Mouse (Mus musculus) MEL-GATA-1-ER (cell line): ENCODE data around the gene Ice2.

Experiments used
- DNase-seq: peaks from one replicate; pipeline ENCODE4 v3.0.0-alpha.2; 2012; ENCODE audit warnings: low read depth; ENCODE audit errors: extremely low read depth

Ice2 gene

GRCm38 (mm10) chr9:69458982-69459381 lies 61.3 kb downstream of the Ice2 start:
- DNase-seq = no peak

DNA sequence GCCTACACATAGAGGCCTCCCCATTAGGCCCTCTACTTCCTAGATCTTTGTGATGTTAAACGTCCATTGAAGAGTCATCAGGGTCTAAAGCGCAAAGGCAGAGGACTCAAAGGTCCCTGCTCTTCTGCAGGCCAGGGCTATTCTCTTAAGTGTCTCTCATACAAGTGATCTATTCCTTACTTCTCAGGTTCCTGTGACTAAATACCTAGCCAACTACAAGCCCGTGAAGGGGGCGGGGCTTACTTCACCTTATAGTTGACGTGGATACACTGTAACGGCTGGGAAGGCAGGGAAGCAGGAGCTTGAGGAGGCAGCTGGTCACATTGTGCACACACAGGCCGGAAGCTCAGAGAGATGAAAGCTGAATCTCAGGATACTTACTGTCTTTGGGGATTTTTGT lies 62.2 kb downstream of the Ice2 start:
- DNase-seq = no peak

DNA sequence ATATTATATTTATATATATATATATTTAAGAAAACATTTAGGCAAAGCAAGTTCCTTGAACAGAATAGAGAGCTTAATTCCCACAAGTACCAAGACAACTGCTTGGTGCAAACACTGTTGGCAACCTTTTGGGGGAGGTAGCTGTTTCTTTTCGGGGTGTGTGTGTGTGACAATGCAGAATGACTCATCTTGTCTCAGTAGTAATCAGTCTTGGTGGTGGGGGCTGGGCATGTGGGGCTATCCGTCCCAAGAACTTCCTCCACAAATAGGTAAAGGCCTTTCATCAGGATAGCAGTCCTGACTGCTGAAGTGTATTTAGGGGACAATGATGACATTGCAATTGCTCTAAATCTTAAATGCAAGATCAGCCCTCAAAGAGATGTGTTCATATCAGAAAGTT lies 65.3 kb downstream of the Ice2 start:
- DNase-seq = no peak

- DNase-seq = no peak
Observed at GRCm38 (mm10) chr9:69464109-69464756, 66.5 kb downstream of the Ice2 start.

- DNase-seq = no peak
Observed at GRCm38 (mm10) chr9:69466098-69466497, 68.4 kb downstream of the Ice2 start.

- no peak for DNase-seq
Observed at GRCm38 (mm10) chr9:69467310-69467939, 69.7 kb downstream of the Ice2 start.

- no peak for DNase-seq
Observed at GRCm38 (mm10) chr9:69468991-69469390, 71.3 kb downstream of the Ice2 start.

DNA sequence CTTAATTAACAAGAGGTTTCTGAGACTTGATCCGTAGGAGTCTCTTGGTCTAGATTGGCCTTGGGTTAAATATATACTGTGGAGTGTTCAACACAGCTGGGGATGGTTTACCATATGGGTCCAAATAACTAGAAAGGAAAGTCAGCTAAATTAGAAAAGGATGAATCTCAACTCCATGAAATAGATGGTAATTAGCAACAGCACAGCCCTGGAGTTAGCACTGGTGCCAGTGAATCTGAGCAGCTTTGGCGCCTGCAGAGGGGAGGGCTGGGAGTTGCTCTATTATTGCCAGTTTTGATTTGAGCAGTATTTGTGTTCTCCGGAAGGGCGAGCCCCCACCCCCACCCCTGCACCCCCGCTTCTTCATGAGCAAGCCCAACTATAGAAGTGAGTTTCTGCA lies 72.7 kb downstream of the Ice2 start:
- DNase-seq = no peak

DNA sequence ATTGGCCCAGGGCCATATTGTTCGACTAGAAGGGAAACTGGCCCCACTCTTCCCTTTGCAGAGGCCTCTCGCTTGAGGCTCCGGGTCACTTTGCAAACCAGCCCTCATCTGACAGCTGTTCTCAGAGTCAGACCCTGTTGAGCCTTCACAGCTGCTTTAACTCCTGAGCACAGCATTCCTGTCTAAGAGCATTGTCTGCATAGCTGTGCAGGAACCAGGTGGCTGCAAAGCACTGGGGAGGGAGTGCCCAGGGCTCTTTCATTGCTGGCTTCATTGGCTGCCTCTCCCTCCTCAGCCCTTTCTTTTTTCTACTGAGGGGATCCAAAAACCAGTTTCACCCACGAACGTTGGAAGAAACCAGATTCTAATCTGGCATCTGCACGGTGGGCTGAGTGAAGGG lies 73.2 kb downstream of the Ice2 start:
- no peak for DNase-seq

GRCm38 (mm10) chr9:69472724-69473123 lies 75.0 kb downstream of the Ice2 start:
- no peak for DNase-seq

DNA sequence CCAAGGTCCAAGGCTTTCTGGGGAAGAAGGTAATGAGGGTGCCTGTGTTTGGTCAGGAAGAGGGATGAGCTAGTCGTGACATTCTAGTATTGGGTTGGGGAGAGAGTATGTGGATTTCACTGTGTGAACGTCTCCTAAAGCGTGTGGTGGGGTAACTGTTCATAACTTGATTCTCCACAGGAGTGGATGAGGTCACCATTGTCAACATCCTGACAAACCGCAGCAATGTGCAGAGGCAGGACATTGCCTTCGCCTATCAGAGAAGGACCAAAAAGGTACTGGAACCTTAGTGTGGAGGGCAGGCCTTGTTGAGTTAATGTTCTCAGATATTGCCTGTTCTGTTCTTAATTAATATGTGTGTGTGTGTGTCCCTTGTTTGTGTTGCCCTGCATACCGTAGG lies 78.2 kb downstream of the Ice2 start:
- DNase-seq = no peak

DNA sequence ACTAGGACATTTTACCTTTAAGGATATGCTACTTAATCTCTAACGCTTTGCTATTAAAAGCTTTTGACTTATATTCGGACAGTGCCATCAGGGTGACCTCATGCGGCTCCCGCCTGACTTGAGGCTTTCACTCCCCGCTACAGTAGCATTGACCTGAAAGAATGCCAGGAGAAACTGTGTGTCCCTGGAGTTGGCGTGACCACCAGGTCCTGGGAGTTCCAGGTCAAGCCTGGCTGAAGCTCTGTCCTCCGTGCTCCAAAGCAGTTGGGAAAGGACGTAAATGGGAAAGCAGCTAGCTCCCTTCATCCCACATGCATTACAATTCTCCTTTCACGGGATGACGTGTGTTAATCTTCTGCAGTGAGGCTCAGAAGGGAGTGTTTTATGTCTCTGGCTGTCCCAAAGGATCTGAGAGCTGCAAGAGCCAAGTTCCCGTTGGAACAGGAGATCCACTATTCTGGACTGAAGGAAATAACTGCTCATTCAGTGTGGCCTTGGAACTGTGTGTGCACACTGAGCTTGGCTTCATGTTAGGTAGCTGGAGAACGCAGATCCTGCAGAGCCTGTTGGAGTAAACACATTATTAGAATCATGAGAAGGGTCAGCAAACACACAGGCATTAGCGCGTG lies 79.6 kb downstream of the Ice2 start:
- DNase-seq = no peak

- no peak for DNase-seq
Observed at GRCm38 (mm10) chr9:69477824-69478222, 80.1 kb downstream of the Ice2 start.

GRCm38 (mm10) chr9:69480344-69480743 lies 82.6 kb downstream of the Ice2 start:
- peak; percentile 41 for DNase-seq
